In the genomic region with DNA sequence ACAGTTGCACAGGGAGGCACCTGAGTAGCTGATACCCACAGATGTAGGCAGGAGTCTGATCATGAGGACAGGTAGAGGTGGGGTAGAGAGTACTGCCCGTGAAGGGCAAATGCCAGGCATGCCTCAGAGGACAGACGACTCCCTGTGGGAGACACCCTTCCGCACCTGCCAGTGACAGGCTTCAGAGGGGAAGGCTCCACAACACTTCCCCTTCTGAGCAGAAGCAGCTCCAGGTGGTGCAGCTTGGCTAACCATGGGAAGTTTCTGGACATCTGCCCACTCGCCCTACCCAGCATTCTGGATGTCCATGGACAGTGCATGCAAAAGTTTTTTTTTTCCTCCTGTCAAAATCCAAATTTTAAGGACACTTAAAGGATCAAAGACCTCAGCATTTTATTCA, we compare ENCODE assay signal across 16 mouse cellular contexts.
DNase-seq lines count a peak whose midpoint lies in the region; ATAC-seq and TF ChIP-seq lines count a peak whose summit lies in the region.
"Had no signal": no experiment of that assay in that cellular context is flagged by ENCODE, and none has a peak within 500 bp of the region (broad histone marks: within the 10 kb centered on the region; RNA-seq: fewer than 3 reads in every experiment).

No protein-coding gene starts in this region.

- no peak for TF ChIP-seq CTCF in kidney, adult 2 months (conservative IDR thresholded peaks at IDR 0.05; ENCODE audit: insufficient read depth, insufficient read length, low read depth, low read length)

- H3K4me2 ChIP-seq in kidney, embryonic 15.5 days = no peak overlapping the region
- H3K4me2 ChIP-seq: forebrain, embryonic 12.5 days; heart, embryonic 15.5 days; limb, embryonic 12.5 days; liver, embryonic 12.5 days had no signal

- no peaks in the 10 kb centered on the region for H3K4me1 ChIP-seq in kidney, adult 2 months (ENCODE audit: control insufficient read depth, insufficient read depth, low read length)
- peaks cover 18% of the 10 kb centered on the region for H3K4me1 ChIP-seq in kidney, embryonic 15.5 days
- H3K4me1 ChIP-seq: heart, embryonic 15.5 days; liver, embryonic 12.5 days had no signal

- H3K27ac ChIP-seq in kidney, adult 2 months (ENCODE audit: insufficient read depth, low read depth, low read length) = no peak overlapping the region
- H3K27ac ChIP-seq in kidney, embryonic 15.5 days = no peak overlapping the region
- H3K27ac ChIP-seq: forebrain, embryonic 12.5 days; heart, embryonic 15.5 days; limb, embryonic 12.5 days; liver, embryonic 12.5 days had no signal

- H3K27me3 ChIP-seq in kidney, adult 2 months (replicated peaks; ENCODE audit: control insufficient read depth, insufficient read depth, low read length) = no peaks in the 10 kb centered on the region
- no peaks in the 10 kb centered on the region for H3K27me3 ChIP-seq in kidney, embryonic 15.5 days
- H3K27me3 ChIP-seq: forebrain, embryonic 12.5 days; heart, embryonic 15.5 days; limb, embryonic 12.5 days had no signal

- no peak for TF ChIP-seq POLR2A in kidney, adult 2 months (IDR thresholded peaks at IDR 0.05; ENCODE audit: low read depth, low read length)

- WGBS in kidney, adult 2 months = 45% methylated on average over 4 of the region's 4 CpGs
- 75% methylated on average over 4 of the region's 4 CpGs for WGBS in kidney, embryonic 15.5 days

- peaks cover 9% of the 10 kb centered on the region; the same call in 1 of the 2 replicates for H3K9me3 ChIP-seq in kidney, embryonic 15.5 days (replicated peaks)
- H3K9me3 ChIP-seq: G1E; liver, embryonic 12.5 days had no signal

- no peak overlapping the region for H3K4me3 ChIP-seq in kidney, adult 2 months (ENCODE audit: insufficient read depth, low read depth, low read length)
- H3K4me3 ChIP-seq in kidney, embryonic 15.5 days (replicated peaks) = no peak overlapping the region
- H3K4me3 ChIP-seq: forebrain, embryonic 12.5 days; heart, embryonic 15.5 days; limb, embryonic 12.5 days; liver, embryonic 12.5 days had no signal

- no peak for ATAC-seq in kidney, embryonic 15.5 days (replicated peaks; ENCODE audit: low FRiP score)
- ATAC-seq in granulocyte monocyte progenitor cell, adult 5-6 weeks (replicated peaks; ENCODE audit: poor library complexity, severe bottlenecking) = no peak
- ATAC-seq: liver, embryonic 12.5 days had no signal

- no peak overlapping the region for H3K9ac ChIP-seq in kidney, embryonic 15.5 days
- H3K9ac ChIP-seq: forebrain, embryonic 12.5 days; heart, embryonic 15.5 days; limb, embryonic 12.5 days; liver, embryonic 12.5 days had no signal

- no peaks in the 10 kb centered on the region for H3K36me3 ChIP-seq in kidney, adult 2 months (ENCODE audit: control insufficient read depth, insufficient read depth, low read length)
- H3K36me3 ChIP-seq in kidney, embryonic 15.5 days = no peaks in the 10 kb centered on the region
- H3K36me3 ChIP-seq: forebrain, embryonic 12.5 days; G1E; heart, embryonic 15.5 days; limb, embryonic 12.5 days; liver, embryonic 12.5 days had no signal

- peak; percentile 46 for DNase-seq in kidney, adult 2 months
- peak; percentile 88 for DNase-seq in cerebellum, adult 8-10 months
- DNase-seq in kidney, adult 8-10 months = peak; percentile 16 to 47
- no peak for DNase-seq in urinary bladder, adult 18-20 months (ENCODE audit: low spot score in 2 of 2)
- no peak for DNase-seq in Muller cell, postnatal 12 days (ENCODE audit: inconsistent ontology term)
- DNase-seq: adrenal gland, postnatal 25 days; lung, adult 2 months; right cerebral cortex, adult 18-20 months; thymus, postnatal 25 days had no signal

Comparison
In these comparisons a context has a peak if more than half of its experiments do, and no peak if none do; other contexts are left out.
1. DNase-seq: peak in kidney, adult 2 months (single experiment), cerebellum, adult 8-10 months (single experiment) and kidney, adult 8-10 months (2 of 2); none in urinary bladder, adult 18-20 months (0 of 2) and Muller cell, postnatal 12 days (single experiment).